Mouse (Mus musculus): ENCODE results near the gene Wfdc3. TPM values are rescaled to one million over a fixed set of nuclear protein-coding genes. Genes with fewer than 3 reads are reported as not detected.

Gene Wfdc3
- polyA plus RNA-seq (2015; fragmentation: Nextera tagmentation; extraction: Ambion mirVana) = 1.3 and 1.9 TPM in 2 replicates

DNA sequence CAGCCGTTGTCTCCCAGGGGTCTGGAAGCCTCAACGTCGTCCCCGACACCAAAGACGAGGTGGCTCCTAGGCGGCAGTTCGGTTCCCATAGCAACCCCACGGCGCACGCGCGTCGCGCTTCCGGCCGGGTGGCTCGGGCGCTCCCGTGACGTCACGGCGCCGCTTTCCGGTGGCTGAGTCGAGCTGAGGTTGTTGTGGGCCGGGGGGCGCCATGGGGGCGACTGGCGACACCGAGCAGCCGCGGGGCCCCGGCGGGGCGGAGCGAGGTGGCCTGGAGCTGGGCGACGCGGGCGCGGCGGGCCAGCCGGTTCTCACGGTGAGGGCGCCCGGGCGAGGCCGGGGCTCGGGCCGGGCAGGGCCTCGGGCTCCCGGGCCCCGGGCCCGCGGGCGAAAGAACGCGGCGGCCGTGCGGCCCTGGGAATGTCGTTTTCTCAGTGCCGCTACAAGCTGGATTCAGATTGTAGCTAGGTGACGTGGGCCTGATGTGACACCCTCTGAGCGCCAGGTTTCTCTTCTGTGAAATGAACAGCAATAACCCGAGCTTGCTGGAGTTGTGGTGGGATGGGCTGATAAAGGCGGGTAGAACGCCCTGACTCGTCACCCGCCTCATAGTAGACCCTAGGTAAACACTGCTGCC lies at the start of gene Wfdc3, which contains the start of gene Dnttip1:
Wfdc3 (minus strand) TSS at position 89 of the 637 bp plus-strand sequence.
Dnttip1 (plus strand) TSS at position 141 of the 637 bp plus-strand sequence.
- ATAC-seq (replicated peaks) = peak; percentile 90
- Histone ChIP-seq H3K9me3 (no peaks in the 10 kb centered on the region), H3K27ac (peak within 1 kb of the TSS; percentile 78), H3K9ac (peak within 1 kb of the TSS; percentile 94), H3K27me3 (replicated peaks) (no peaks in the 10 kb centered on the region), H3K4me3 (peak within 1 kb of the TSS; percentile 84), H3K36me3 (replicated peaks) (0 out of 2 replicates have a peak, but pooled peaks cover 3% of the 10 kb centered on the region), H3K4me2 (peak within 1 kb of the TSS; percentile 90), H3K4me1 (peaks cover 35% of the 10 kb centered on the region)
- WGBS = 0% methylated on average over 67 of the region's 70 CpGs

DNA sequence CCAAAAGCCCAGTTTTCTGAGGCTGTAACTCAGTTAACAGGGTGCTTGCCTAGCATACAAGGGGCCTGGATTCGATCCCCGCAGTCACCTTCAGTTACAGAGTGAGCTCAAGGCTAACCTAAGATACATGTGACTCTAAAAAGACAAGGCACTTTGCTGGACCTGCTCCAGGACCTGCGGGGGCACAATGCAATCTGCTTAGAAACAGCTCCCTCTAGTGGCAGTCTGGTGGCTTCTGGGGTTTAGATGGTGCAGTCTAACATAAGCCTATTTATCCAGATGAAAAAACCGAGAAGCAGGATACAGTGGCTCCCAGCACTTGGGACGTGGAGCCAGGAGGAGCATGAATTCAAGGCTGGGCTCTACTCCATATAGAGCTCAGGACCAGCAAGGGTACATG lies 48.6 kb upstream of the Wfdc3 start:
- Histone ChIP-seq H3K4me3 (no peak overlapping the region), H3K4me2 (no peak overlapping the region), H3K27me3 (replicated peaks) (no peaks in the 10 kb centered on the region), H3K9me3 (no peaks in the 10 kb centered on the region), H3K36me3 (replicated peaks) (peaks cover 26% of the 10 kb centered on the region), H3K27ac (0 out of 2 replicates have a peak overlapping the region, but pooled peaks have one; percentile 31), H3K9ac (no peak overlapping the region), H3K4me1 (no peaks in the 10 kb centered on the region)
- 33% methylated on average over 5 of the region's 5 CpGs for WGBS
- no peak for ATAC-seq (replicated peaks)

DNA sequence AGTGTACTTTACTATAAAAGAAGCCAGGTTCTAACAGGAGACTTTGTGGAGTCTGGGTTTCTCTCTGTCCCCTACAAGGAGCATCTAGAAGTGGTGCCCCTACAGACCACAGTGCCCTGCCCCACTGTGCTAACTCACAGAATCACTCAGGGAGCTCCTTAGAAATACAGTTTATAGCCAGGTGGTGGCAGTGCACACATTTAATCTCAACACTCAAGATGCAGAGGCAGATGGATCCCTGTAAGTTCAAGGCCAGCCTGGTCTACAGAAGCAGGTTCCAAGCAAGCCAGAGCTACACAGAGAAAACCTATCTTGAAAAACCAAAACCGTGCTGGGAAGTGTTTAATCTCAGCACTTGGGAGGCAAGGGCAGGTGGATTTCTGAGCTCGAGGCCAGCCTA lies 48.0 kb upstream of the Wfdc3 start:
- Histone ChIP-seq H3K36me3 (replicated peaks) (peaks cover 26% of the 10 kb centered on the region), H3K9ac (no peak overlapping the region)
- WGBS = 97% methylated on average over 2 of the region's 2 CpGs

DNA sequence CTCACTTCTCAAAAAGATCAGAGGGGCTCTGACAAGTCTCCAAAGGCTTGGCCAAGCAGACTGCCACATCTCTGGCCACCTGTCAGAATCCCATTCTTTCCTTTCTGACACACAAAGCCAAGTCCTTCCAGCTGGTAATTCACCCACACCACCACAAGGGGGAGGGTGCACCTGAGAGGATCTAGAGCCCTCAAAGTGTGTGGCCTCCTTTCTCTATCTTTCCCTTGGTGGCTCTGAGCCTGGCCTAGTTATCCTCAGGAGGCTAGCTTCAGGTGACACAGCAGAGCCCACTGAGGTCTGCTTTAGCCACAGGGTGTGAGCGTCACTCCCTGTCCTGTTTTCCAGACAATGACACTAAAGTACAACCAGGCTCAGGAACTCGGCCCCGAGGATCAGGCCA lies 47.5 kb upstream of the Wfdc3 start:
- Histone ChIP-seq H3K4me2 (no peak overlapping the region), H3K9me3 (no peaks in the 10 kb centered on the region), H3K27ac (no peak overlapping the region), H3K4me3 (no peak overlapping the region), H3K9ac (no peak overlapping the region), H3K36me3 (replicated peaks) (peaks cover 25% of the 10 kb centered on the region), H3K27me3 (replicated peaks) (no peaks in the 10 kb centered on the region), H3K4me1 (peaks cover 3% of the 10 kb centered on the region; the same call in 1 of the 2 replicates)
- 81% methylated on average over 3 of the region's 3 CpGs for WGBS
- no peak for ATAC-seq (replicated peaks)

More for the DNA sequence above, 48.0 kb upstream of the Wfdc3 start:
- Histone ChIP-seq H3K4me1 (no peaks in the 10 kb centered on the region; the same call in 1 of the 2 replicates), H3K27ac (no peak overlapping the region), H3K27me3 (replicated peaks) (no peaks in the 10 kb centered on the region), H3K4me2 (no peak overlapping the region), H3K4me3 (no peak overlapping the region), H3K9me3 (no peaks in the 10 kb centered on the region)
- ATAC-seq (replicated peaks) = no peak

DNA sequence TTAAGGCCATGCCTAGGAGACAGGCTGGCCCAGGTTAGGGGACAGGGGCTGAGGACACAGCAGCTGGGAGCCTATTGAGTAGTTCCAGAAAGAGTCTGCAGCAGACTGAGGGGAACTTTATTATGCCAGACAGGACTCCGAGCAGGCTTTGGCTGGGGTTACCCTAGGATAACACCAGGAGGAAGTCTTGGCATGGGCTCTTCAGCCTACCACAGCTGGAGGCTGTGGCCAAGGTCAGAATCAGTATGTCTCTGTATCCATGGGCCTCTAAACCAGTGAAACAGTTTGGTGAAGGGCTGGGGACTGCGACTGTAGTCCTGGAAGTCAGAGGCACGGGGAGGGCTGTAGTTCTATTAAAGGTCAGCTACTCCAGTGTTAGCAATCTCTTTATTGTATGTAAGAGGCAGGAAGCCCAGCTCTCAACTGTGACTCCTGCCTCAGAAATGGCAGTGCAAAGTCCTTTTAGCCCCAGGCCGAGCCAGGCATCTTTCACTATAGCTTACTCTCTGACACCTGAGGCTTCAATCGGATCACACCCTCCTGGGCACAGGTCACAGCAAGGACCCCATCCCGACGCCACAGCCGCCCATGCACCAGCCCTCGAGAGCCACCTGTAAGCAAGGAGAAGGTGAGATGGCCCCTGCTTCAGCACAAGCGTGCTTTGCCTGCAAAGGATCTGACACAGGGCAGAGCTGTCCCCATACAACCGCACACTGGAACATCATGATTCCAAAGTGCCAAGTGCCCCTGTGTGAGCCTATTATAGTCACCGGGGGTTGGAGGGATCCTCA lies 46.9 kb upstream of the Wfdc3 start:
- Histone ChIP-seq H3K36me3 (replicated peaks) (peaks cover 20% of the 10 kb centered on the region), H3K4me3 (no peak overlapping the region)
- ATAC-seq (replicated peaks) = no peak

DNA sequence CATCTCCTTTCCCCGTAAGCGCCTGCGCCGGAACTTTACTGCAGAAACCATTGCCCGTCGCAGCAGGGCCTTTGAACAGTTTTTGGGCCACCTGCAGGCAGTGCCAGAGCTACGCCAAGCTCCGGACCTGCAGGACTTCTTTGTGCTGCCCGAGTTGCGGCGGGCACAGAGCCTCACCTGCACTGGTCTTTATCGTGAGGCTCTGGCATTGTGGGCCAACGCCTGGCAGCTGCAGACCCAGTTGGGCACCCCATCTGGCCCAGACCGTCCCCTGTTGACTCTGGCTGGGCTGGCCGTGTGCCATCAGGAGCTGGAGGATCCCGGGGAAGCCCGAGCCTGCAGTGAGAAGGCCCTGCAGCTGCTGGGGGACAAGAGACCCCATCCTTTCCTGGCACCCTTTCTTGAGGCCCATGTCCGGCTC lies 46.1 kb upstream of the Wfdc3 start:
- 94% methylated on average over 18 of the region's 18 CpGs for WGBS
- H3K27me3 ChIP-seq (replicated peaks) = no peaks in the 10 kb centered on the region
- no peak overlapping the region for H3K4me2 ChIP-seq
- no peaks in the 10 kb centered on the region for H3K9me3 ChIP-seq
- H3K4me1 ChIP-seq = peaks cover 9% of the 10 kb centered on the region; the same call in 1 of the 2 replicates
- ATAC-seq (replicated peaks) = no peak
- no peak overlapping the region for H3K27ac ChIP-seq
- H3K4me3 ChIP-seq = no peak overlapping the region
- no peak overlapping the region for H3K9ac ChIP-seq
- H3K36me3 ChIP-seq (replicated peaks) = peaks cover 18% of the 10 kb centered on the region

More for the DNA sequence above, 46.9 kb upstream of the Wfdc3 start:
- Histone ChIP-seq H3K27me3 (replicated peaks) (no peaks in the 10 kb centered on the region), H3K9me3 (no peaks in the 10 kb centered on the region), H3K9ac (no peak overlapping the region), H3K4me1 (peaks cover 4% of the 10 kb centered on the region; the same call in 1 of the 2 replicates), H3K27ac (no peak overlapping the region), H3K4me2 (no peak overlapping the region)
- 95% methylated on average over 12 of the region's 12 CpGs for WGBS

DNA sequence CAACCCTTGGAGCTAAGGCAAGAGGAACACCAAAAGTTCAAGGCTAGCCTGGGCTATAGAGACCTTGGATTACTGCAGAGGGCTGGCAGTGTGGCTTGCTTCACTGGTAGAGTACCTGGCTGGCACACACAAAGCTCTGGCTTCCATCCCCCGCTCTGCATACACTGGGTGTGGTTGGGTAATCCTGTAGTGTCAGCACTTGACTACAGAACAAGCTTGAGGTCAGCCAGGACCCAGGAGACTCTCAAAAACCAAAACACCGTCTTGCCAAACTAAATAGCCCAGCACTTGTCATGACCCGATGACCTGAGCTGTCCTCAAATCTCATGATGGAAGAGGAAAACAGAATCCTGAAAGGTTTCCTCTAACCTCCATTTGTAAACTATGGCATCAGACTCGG lies 44.7 kb upstream of the Wfdc3 start:
- peaks cover 11% of the 10 kb centered on the region for H3K36me3 ChIP-seq (replicated peaks)
- H3K9me3 ChIP-seq = no peaks in the 10 kb centered on the region
- ATAC-seq (replicated peaks) = no peak
- H3K27ac ChIP-seq = no peak overlapping the region
- H3K4me1 ChIP-seq = peaks cover 16% of the 10 kb centered on the region
- no peak overlapping the region for H3K4me2 ChIP-seq
- H3K9ac ChIP-seq = no peak overlapping the region
- no peak overlapping the region for H3K4me3 ChIP-seq
- no peaks in the 10 kb centered on the region for H3K27me3 ChIP-seq (replicated peaks)
- WGBS = 85% methylated on average over 4 of the region's 4 CpGs

DNA sequence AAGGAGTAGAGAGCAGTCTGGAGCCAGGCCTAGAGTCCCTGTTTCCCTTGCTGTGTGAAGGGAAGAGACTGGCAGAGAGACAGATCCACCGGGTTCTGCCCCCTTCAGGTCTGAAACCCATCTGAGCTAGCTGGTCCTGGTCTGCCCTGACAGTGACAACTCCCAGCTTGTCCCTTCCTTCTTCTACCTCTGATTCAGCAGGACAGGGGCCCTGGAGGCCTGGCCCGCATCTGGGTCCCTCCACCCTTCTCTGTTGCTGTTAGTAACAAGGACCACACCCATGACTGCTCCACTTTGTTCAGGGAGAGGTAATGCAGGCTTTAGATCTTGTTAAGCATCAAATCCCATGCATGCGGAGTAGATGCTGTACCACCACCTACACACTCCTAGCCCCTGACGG lies 42.7 kb upstream of the Wfdc3 start:
- Histone ChIP-seq H3K9ac (no peak overlapping the region), H3K9me3 (no peaks in the 10 kb centered on the region), H3K4me2 (no peak overlapping the region), H3K36me3 (replicated peaks) (peaks cover 5% of the 10 kb centered on the region; the same call in 1 of the 2 replicates), H3K4me1 (peaks cover 24% of the 10 kb centered on the region), H3K27me3 (replicated peaks) (no peaks in the 10 kb centered on the region), H3K4me3 (no peak overlapping the region), H3K27ac (no peak overlapping the region)
- ATAC-seq (replicated peaks) = no peak
- 82% methylated on average over 4 of the region's 4 CpGs for WGBS

DNA sequence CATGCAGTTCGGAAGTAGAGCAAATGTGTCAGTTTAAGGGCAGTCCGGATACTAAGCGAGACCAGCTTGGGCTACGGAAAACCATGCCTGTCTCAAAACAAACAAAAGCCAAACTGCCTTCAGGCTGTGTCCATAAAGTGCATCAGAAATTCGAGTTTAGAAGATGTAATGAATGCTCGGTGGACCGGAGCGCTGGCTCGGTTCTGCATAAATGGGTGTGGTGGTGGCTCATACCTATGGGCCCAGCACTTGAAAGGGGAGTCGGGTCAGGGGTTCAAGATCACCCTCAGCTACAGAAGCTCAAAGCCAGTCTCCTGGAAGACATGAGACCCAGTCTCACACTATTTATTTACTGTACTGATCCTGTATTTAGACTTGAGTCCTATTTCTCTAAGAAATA lies 42.0 kb upstream of the Wfdc3 start:
- ATAC-seq (replicated peaks) = no peak
- Histone ChIP-seq H3K9me3 (no peaks in the 10 kb centered on the region), H3K4me3 (no peak overlapping the region), H3K4me2 (no peak overlapping the region), H3K36me3 (replicated peaks) (peaks cover 5% of the 10 kb centered on the region; the same call in 1 of the 2 replicates), H3K27ac (no peak overlapping the region), H3K27me3 (replicated peaks) (no peaks in the 10 kb centered on the region), H3K4me1 (peaks cover 24% of the 10 kb centered on the region), H3K9ac (no peak overlapping the region)
- 84% methylated on average over 10 of the region's 10 CpGs for WGBS

DNA sequence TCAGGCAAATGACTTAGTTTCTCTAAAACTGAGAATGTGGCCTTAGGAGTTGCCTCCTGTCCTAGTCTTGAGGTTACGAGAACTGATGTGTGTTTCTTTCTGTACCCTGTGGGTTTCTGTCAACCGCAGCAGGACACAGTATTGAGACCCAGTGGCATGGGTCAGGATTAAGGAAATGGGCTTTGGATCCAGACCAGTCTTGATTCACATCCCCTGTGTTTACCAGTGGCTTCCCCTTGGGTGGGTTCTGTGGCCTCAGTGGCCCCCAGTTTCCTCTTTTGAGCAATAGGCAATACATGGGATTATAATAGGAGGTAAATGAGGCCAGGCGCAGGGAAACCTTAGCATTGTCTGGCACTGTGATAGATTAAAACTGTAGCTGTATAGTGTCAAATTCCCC lies 41.3 kb upstream of the Wfdc3 start:
- no peak overlapping the region for H3K9ac ChIP-seq
- H3K4me2 ChIP-seq = peak overlapping the region; percentile 88
- no peak for ATAC-seq (replicated peaks)
- 0 out of 2 replicates have a peak overlapping the region, but pooled peaks have one; percentile 57 for H3K4me3 ChIP-seq
- H3K9me3 ChIP-seq = no peaks in the 10 kb centered on the region
- WGBS = 85% methylated on average over 3 of the region's 3 CpGs
- no peaks in the 10 kb centered on the region for H3K27me3 ChIP-seq (replicated peaks)
- H3K27ac ChIP-seq = no peak overlapping the region
- peaks cover 24% of the 10 kb centered on the region for H3K4me1 ChIP-seq
- H3K36me3 ChIP-seq (replicated peaks) = no peaks in the 10 kb centered on the region; the same call in 1 of the 2 replicates

DNA sequence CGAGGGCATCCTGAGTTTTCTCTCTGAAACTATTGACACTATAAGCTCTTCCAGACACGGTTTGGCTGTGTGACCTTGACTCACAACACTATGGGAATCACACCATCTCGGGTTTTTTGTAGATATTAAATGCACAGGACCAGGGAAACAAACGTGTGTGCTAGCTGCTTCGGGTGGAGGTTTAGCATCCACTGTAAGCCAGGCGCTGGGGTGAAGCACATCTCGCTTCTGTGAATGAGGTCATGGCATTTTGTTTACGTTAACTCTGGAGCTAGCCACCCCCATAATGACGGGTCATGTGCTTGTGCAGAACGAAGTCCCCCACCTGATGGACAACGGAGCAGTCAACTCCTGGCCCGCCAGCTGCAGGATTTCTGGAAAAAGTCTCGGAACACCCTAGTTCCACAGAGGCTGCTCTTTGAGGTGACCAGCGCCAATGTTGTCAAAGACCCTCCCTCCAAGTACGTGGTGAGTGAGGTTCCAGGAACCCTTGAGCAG lies 40.7 kb upstream of the Wfdc3 start:
- peak; percentile 19; the same call in 1 of the 2 replicates for ATAC-seq (replicated peaks)

More for the DNA sequence above, 40.7 kb upstream of the Wfdc3 start:
- H3K27ac ChIP-seq = peak overlapping the region; percentile 71
- H3K4me2 ChIP-seq = peak overlapping the region; percentile 88
- no peaks in the 10 kb centered on the region for H3K27me3 ChIP-seq (replicated peaks)
- H3K9ac ChIP-seq = peak overlapping the region; percentile 67
- WGBS = 11% methylated on average over 15 of the region's 15 CpGs
- peak overlapping the region; percentile 57 for H3K4me3 ChIP-seq
- H3K36me3 ChIP-seq (replicated peaks) = no peaks in the 10 kb centered on the region
- peaks cover 24% of the 10 kb centered on the region for H3K4me1 ChIP-seq
- no peaks in the 10 kb centered on the region for H3K9me3 ChIP-seq

Data from midbrain, embryonic 15.5 days (tissue).